Mouse (Mus musculus) inflammation-experienced regulatory T-cells, adult 6 months (primary cell): ENCODE data around the gene Olfr1316. TPM values are rescaled to one million over a fixed set of nuclear protein-coding genes. Genes with fewer than 3 reads are reported as not detected.

ENCODE experiments used
- ATAC-seq: one replicate; pipeline ENCODE4 v1.8.0; 2017
- polyA plus RNA-seq, 3 experiments: library from polyadenylated mRNA; unstranded; fragments of 100-300 nt; shearing (Covaris generic); gene quantifications; one replicate each; pipeline ENCODE4 v1.2.1; 2017

The Olfr1316 gene
- not detected for polyA plus RNA-seq

DNA sequence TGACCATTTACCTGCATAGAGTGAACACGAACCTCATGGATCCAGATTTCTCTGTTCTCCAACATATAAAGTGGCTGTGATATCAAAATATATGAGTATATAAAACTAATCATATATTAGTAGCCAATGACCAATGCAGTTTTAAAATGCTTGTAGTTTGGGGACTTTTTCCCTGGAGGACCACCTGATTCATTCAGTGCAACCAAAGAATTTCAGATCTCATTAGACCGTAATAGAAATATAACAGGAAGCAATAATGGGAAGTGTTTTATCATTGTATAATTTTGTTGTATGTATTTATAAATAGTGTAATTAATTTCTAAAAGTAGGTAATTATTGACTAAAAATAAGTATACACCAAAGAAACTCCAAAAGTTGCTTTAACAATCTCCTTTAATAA is at the start of gene Olfr1316:
Gene Olfr1316, minus strand, starts transcription at position 101 of the 400 bp plus-strand sequence.
- no peak for ATAC-seq

DNA sequence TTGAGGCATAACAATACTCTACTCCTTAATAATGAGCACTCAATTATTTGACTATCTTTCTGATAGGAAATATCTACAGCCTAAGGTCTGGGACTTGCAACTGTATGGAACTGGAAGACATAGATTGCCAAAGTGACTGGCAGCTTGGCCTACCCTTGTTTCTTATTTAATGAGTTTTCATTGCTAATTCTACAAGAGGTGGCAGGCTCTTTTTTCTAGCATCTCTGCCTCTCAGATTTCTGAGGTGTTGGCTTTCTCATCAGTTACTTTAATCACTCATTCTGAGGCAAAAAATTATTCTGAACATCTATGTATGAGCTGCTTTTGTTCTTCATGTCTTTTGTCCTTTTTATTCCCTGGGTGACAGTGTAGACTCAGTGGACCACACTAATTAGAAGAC is 19.1 kb upstream of the Olfr1316 start, which contains the start of gene Olfr1318:
Gene Olfr1318, plus strand, starts transcription at position 301 of the 400 bp plus-strand sequence.
- no peak for ATAC-seq

GRCm38 (mm10) chr2:112140029-112140428 is 5.3 kb upstream of the Olfr1316 start, which contains the start of gene Olfr1317:
Gene Olfr1317 (plus strand): TSS chr2:112140329.
- ATAC-seq, result no peak

DNA sequence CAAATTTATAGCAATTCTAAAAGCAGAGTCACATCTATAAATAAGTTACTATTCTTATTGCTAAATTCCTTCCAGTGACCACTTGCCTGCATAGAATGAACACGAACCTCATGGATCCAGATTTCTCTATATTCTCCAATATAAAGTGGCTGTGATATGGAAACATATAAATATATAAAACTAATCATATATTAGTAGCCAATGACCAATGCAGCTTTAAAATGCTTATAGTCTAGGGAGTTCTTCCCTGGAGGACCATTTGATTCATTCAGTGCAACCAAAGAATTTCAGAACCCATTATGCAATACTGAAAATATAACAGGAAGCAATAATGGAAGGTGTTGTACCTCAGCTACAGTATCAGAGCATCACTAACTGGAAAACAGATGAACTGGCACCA is 19.4 kb downstream of the Olfr1316 start, which contains the start of gene Olfr1315-ps1:
Gene Olfr1315-ps1, minus strand, starts transcription at position 101 of the 400 bp plus-strand sequence.
- ATAC-seq, result no peak

DNA sequence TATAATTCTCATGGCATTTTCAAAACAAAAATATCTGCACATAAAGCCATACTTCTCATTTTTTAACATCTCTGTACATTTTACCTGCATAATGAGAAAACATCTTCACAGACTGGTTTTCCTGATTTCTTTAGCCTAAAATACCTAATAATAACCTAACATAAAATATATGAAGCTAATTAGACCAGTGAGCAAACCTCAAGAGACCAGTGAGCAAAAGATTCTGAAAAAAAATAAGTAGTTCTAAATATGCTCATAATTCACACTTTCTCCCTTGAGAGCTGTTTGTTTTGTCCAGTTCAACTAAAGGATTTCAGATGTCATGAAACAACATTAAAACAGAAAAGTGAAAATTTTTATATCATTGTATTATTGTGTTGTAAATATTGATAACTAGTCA is 38.1 kb downstream of the Olfr1316 start, which contains the start of gene Olfr1314:
Gene Olfr1314, minus strand, starts transcription at position 101 of the 400 bp plus-strand sequence.
- no peak for ATAC-seq

DNA sequence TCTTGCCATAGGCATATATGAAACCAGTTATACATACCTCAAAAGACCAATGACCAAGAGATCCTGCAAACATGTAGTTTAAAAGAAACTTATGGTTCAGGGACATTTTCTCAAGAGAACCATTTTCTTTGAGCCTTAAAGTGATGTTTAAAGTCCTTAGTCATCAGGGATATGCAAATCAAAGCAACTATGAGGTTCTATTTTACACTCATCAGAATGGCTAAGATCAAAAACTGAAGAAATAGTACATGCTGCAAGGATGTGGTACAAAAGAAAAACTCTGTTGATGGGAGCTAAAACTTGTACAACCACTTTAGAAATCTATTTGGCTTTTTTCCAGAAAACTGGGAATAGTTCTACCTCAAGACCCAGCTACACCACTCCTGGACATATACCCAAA is 57.0 kb downstream of the Olfr1316 start, which contains the start of gene Olfr1313:
Gene Olfr1313, minus strand, starts transcription at position 101 of the 400 bp plus-strand sequence.
- no peak for ATAC-seq

Other genes starting within 250 kb of the Olfr1316 start
- gene Olfr1306, start 218.7 kb downstream of the Olfr1316 start, polyA plus RNA-seq, result under 1 TPM in 1 of 3 experiments, not detected in 2; 0.19 TPM
- gene Olfr1307, start 185.5 kb downstream of the Olfr1316 start, polyA plus RNA-seq, result under 1 TPM in 2 of 3 experiments, not detected in 1; 0.05 TPM
- not detected for gene Olfr1308, start 170.0 kb downstream of the Olfr1316 start, polyA plus RNA-seq
- gene Olfr1309, start 144.7 kb downstream of the Olfr1316 start, polyA plus RNA-seq, result not detected
- under 1 TPM in 1 of 3 experiments, not detected in 2; 0.09 TPM for gene Olfr1310, start 122.3 kb downstream of the Olfr1316 start, polyA plus RNA-seq
- not detected for gene Olfr1311, start 110.6 kb downstream of the Olfr1316 start, polyA plus RNA-seq
- gene Olfr1312, start 84.7 kb downstream of the Olfr1316 start, polyA plus RNA-seq, result not detected
- gene Olfr1313, start 57.1 kb downstream of the Olfr1316 start, polyA plus RNA-seq, result not detected
- not detected for gene Olfr1314, start 38.2 kb downstream of the Olfr1316 start, polyA plus RNA-seq
- gene Olfr1315-ps1, start 19.5 kb downstream of the Olfr1316 start, polyA plus RNA-seq, result not detected
- not detected for gene Olfr1317, start 5.4 kb upstream of the Olfr1316 start, polyA plus RNA-seq
- not detected for gene Olfr1318, start 19.2 kb upstream of the Olfr1316 start, polyA plus RNA-seq
- 10 to 100 TPM; 30.4 to 45.0 (median 34.4) TPM for gene Lpcat4, start 104.5 kb upstream of the Olfr1316 start, polyA plus RNA-seq
- gene Nutm1, start 124.3 kb upstream of the Olfr1316 start, polyA plus RNA-seq, result not detected
- gene Nop10, start 126.9 kb upstream of the Olfr1316 start, polyA plus RNA-seq, result 100 to 1,000 TPM; 152 to 243 (median 201) TPM
- gene Slc12a6, start 130.8 kb upstream of the Olfr1316 start, polyA plus RNA-seq, result 10 to 100 TPM; 37.3 to 57.5 (median 52.3) TPM
- not detected for gene Gm21985, start 131.3 kb upstream of the Olfr1316 start, polyA plus RNA-seq
- gene Emc4, start 233.1 kb upstream of the Olfr1316 start, polyA plus RNA-seq, result 10 to 100 TPM; 76.8 to 96.3 (median 82.0) TPM
- gene Katnbl1, start 244.2 kb upstream of the Olfr1316 start, polyA plus RNA-seq, result 10 to 100 TPM; 22.9 to 30.5 (median 23.0) TPM